Mouse (Mus musculus) spleen, adult 2 months (tissue): ENCODE data around the gene Pid1. TPM values are rescaled to one million over a fixed set of nuclear protein-coding genes. Genes with fewer than 3 reads are reported as not detected.

Experiments used
- DNase-seq, 2 experiments: peaks; one replicate each; pipeline versions ENCODE4 v3.0.0 to v3.0.0-alpha.2; 2012 to 2021; ENCODE audit warnings: low spot score in 2 of 2, low read depth in 1 of 2
- H3K27ac ChIP-seq: fragments of 200-500 bp; 2 replicates; pipeline ENCODE4 v1.5.1; 2012; ENCODE audit warnings: low read length, inconsistent platforms; ENCODE audit not compliant: insufficient read depth
- H3K27me3 ChIP-seq: fragments of 200-500 bp; 2 replicates; pipeline ENCODE4 v1.6.1; 2012; ENCODE audit warnings: mild to moderate bottlenecking, moderate library complexity, low read length, inconsistent platforms; ENCODE audit not compliant: control insufficient read depth, insufficient read depth
- H3K36me3 ChIP-seq: fragments of 200-500 bp; 2 replicates; pipeline ENCODE4 v1.6.1; 2012; ENCODE audit warnings: mild to moderate bottlenecking, low read length, inconsistent platforms; ENCODE audit not compliant: control insufficient read depth, insufficient read depth
- H3K4me1 ChIP-seq: fragments of 200-500 bp; 2 replicates; pipeline ENCODE4 v1.6.1; 2011; ENCODE audit warnings: inconsistent platforms; ENCODE audit not compliant: control insufficient read depth, insufficient read depth, insufficient read length
- H3K4me3 ChIP-seq: fragments of 200-500 bp; 2 replicates; pipeline ENCODE4 v1.5.1; 2011; ENCODE audit warnings: mild to moderate bottlenecking, inconsistent platforms; ENCODE audit not compliant: insufficient read depth, insufficient read length; ENCODE audit errors: extremely low read depth
- CTCF ChIP-seq: fragments of 200-500 bp; IDR thresholded peaks from 2 replicates; pipeline ENCODE4 v1.5.1; 2011; ENCODE audit warnings: mild to moderate bottlenecking, inconsistent platforms; ENCODE audit not compliant: insufficient read depth, insufficient read length, insufficient replicate concordance; ENCODE audit errors: extremely low read depth
- POLR2A ChIP-seq: fragments of 200-500 bp; IDR thresholded peaks from 2 replicates; pipeline ENCODE4 v1.6.1; 2011; ENCODE audit warnings: low read depth, low read length, inconsistent platforms
- WGBS: fragments of 180-500 bp; shearing (Covaris S2); methylation state at CpG from one replicate; pipeline ENCODE4 v1.1.7; 2018; 5-methylcytosine and 5-hydroxymethylcytosine counted together
- polyA plus RNA-seq: library from polyadenylated mRNA; depleted of rRNA; stranded (reverse); fragments of >200 nt; gene quantifications from 2 replicates; pipeline ENCODE4 v1.2.3, GENCODE M21; 2012

Pid1 gene
- polyA plus RNA-seq, 1 experiment, result 8.4 TPM

DNA sequence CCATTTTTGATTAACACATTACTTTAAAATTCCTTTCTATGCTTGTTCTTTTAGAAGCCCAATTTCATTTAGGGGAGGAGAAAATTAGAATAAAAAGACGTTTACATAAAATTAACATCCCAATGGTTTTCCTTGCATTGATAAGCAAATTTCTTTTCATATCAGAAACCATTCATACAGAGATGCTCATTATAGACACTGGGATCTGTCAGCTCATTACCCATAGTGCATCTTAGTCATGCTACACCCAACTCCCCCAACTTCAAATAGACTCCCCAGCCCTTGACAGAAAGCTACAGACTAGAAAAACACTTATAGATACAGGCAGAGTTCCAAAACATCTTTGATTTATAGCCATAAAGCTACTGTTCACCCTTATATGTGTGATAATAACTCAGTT is 277.5 kb downstream of the Pid1 start:
- 62% methylated on average over 1 of the region's 1 CpGs for WGBS
- no peak overlapping the region for H3K4me3 ChIP-seq
- TF ChIP-seq POLR2A (no peak), CTCF (no peak)
- H3K27me3 ChIP-seq, result no peaks in the 10 kb centered on the region
- no peaks in the 10 kb centered on the region for H3K4me1 ChIP-seq
- no peak for DNase-seq
- H3K36me3 ChIP-seq, result no peaks in the 10 kb centered on the region
- no peak overlapping the region for H3K27ac ChIP-seq

DNA sequence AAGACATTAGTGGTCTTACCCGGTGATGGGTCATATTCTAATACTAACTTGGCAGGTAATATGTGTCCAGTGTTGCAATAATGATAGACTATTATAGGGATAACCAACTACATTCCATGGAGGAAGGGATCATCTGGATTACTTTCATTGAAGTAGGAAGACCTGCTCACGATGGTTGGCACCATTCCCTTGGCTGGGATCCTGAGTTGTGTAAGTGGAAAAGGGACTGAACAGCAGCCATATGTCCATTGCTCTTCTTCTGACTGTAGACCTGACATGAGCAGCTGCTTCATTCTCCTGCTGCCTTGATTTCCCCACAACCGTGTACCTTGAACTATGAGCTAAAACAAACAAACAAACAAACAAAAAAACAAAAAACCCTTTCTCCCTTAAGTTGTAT is 278.6 kb downstream of the Pid1 start:
- WGBS, result 87% methylated on average over 3 of the region's 3 CpGs
- Histone ChIP-seq H3K36me3 (no peaks in the 10 kb centered on the region), H3K27me3 (no peaks in the 10 kb centered on the region), H3K4me3 (no peak overlapping the region), H3K4me1 (no peaks in the 10 kb centered on the region), H3K27ac (no peak overlapping the region)
- DNase-seq, result no peak
- TF ChIP-seq POLR2A (no peak), CTCF (no peak)

DNA sequence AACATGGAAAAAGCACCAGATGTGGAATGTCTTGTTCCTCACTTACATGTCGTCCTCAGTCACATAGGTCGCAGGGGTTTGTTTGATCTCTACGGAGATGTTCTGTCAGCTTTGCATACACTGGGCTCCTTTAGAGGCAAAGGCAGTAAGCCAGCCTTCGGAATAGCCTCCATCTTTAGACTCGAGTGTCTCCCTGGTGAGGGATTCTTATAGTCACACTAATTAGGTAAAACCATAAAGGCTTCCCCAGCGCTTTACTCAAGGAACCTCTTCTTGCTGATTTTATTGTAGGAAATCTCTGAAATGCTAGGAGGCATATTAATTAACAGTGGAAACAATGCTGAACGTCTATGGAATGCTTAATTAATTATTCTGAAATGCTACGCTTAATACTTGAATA is 284.4 kb downstream of the Pid1 start:
- Histone ChIP-seq H3K27me3 (no peaks in the 10 kb centered on the region), H3K27ac (no peak overlapping the region), H3K4me1 (no peaks in the 10 kb centered on the region), H3K4me3 (no peak overlapping the region), H3K36me3 (no peaks in the 10 kb centered on the region)
- TF ChIP-seq POLR2A (no peak), CTCF (no peak)
- 84% methylated on average over 8 of the region's 8 CpGs for WGBS
- DNase-seq, result no peak

DNA sequence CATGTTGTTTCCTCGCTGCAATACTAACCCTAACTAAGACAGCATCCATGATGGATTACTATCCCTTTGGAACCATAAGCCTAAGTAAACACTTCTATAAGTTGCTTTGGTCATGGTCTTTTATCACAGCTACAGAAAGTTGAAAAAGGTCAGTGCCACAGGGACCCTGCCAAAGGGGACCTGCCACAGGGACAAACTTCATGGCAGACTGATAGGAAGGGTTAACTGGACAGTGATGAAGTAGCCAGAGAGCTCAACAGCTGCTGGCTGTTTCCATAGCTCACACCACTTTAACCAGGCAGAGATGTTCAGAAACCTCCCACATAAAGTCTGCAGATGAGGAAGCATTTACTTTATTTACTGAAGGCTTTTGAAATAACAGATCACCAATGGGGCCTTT is 287.0 kb downstream of the Pid1 start:
- Histone ChIP-seq H3K36me3 (no peaks in the 10 kb centered on the region), H3K27me3 (no peaks in the 10 kb centered on the region), H3K4me3 (no peak overlapping the region), H3K4me1 (no peaks in the 10 kb centered on the region), H3K27ac (no peak overlapping the region)
- 92% methylated on average over 1 of the region's 1 CpGs for WGBS
- DNase-seq, result no peak
- TF ChIP-seq POLR2A, result no peak
- TF ChIP-seq CTCF, result no peak

DNA sequence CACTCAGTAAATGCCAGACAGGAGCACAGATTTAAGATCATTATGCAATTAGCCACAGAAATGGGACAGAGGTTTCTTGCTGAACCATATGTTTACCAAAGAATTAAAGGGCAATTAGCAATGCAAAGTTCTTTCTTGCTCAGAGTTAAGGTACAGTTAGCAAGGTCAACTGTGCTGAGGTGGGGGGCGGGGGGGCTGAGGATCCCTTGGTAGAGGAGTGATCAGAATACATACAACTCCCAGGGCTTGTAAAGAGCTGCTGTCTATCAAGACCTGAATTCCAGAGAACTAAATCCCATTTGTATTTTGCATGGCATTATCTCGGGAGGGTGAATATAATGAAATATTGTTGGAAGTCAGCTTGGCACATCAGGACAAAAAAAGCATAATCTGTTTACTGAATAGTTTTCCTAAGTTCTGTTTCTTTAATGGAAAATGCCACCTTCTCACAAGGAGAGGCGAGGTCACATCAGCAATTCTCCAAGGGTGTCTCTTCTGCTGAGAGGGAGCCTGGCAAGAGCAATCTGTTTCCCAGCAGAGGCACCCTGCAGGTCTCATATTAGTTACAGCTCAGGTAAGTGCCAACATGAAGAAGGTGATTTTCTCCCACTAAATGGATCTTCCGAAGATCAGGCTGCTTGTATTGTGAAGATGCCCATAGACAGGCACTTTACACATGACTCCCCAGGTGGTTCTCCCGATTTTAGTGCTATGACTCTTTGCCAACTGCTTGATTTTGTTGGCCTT is 306.9 kb downstream of the Pid1 start:
- Histone ChIP-seq H3K27me3 (no peaks in the 10 kb centered on the region), H3K27ac (no peak overlapping the region), H3K36me3 (no peaks in the 10 kb centered on the region), H3K4me3 (no peak overlapping the region), H3K4me1 (no peaks in the 10 kb centered on the region)
- 77% methylated on average over 5 of the region's 5 CpGs for WGBS
- TF ChIP-seq CTCF, result no peak
- no peak for TF ChIP-seq POLR2A
- no peak for DNase-seq

DNA sequence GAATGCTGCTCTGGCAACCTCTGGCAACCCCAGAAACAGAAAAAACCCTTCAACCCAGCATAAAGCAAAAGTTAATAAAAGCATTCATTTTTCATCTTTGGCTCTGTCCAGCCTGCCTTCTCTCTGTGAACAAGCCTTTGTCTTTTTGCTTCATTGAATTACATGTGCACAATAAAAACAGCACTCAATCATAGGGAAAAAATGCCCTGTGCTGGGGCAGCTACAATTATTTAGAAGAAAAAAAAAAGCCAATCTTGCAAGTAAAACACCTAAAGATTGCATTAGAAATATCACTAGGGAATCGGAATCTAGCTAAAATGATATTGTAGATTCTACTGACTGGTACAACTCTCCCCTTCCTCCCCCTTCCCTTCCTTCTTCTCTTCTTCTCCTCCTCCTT is 307.7 kb downstream of the Pid1 start:
- no peak for DNase-seq
- Histone ChIP-seq H3K4me1 (no peaks in the 10 kb centered on the region), H3K27me3 (no peaks in the 10 kb centered on the region), H3K4me3 (no peak overlapping the region), H3K27ac (no peak overlapping the region), H3K36me3 (no peaks in the 10 kb centered on the region)
- 91% methylated on average over 1 of the region's 1 CpGs for WGBS
- no peak for TF ChIP-seq CTCF
- TF ChIP-seq POLR2A, result no peak

DNA sequence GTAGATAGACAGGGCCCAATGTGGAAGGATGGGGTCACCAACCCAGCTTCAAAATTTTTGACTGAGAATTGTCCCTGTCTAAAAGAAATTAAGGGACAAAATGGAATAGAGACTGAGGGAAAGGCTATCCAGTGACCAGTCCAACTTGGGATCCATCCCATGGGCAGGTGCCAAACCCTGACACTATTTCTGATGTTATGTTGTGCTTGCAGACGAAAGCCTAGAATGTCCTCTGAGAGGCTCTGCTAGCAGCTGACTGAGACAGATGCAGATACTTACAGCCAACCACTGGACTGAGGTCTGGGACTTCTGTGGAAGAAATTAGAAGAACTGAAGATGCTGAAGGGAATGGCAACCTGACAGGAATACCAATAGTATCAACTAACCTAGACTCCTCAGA is 338.2 kb downstream of the Pid1 start:
- TF ChIP-seq CTCF (no peak), POLR2A (no peak)
- H3K27me3 ChIP-seq, result no peaks in the 10 kb centered on the region
- DNase-seq, result no peak
- no peaks in the 10 kb centered on the region for H3K36me3 ChIP-seq
- H3K4me3 ChIP-seq, result no peak overlapping the region
- H3K27ac ChIP-seq, result no peak overlapping the region
- 91% methylated on average over 1 of the region's 1 CpGs for WGBS
- no peaks in the 10 kb centered on the region for H3K4me1 ChIP-seq
